Mouse (Mus musculus) lung, postnatal 0 days (tissue): ENCODE results near the gene Lgsn. TPM values are rescaled to one million over a fixed set of nuclear protein-coding genes. Genes with fewer than 3 reads are reported as not detected.

Source experiments
- ATAC-seq: fragments of 200-750 bp; cut with Nextera tagmentation; 2 replicates; pipeline ENCODE4 v1.8.0; 2017; ENCODE audit warnings: moderate library complexity
- DNase-seq: peaks from one replicate; pipeline ENCODE4 v3.0.0-alpha.2; 2016; ENCODE audit warnings: low spot score
- H3K27ac ChIP-seq: fragments of 300-500 bp; sonication (generic); 2 replicates; pipeline ENCODE4 v1.5.1; 2014; ENCODE audit warnings: antibody characterized with exemption, mild to moderate bottlenecking, low read length, mixed read lengths
- H3K27me3 ChIP-seq: fragments of 300-500 bp; sonication (generic); replicated peaks from 2 replicates; pipeline ENCODE4 v1.6.1; 2014; ENCODE audit warnings: low read length, mixed read lengths; ENCODE audit not compliant: insufficient read depth
- H3K36me3 ChIP-seq: fragments of 300-500 bp; sonication (generic); 2 replicates; pipeline ENCODE4 v1.6.1; 2014; ENCODE audit warnings: low read length, mixed read lengths; ENCODE audit not compliant: insufficient read depth
- H3K4me1 ChIP-seq: fragments of 300-500 bp; sonication (generic); 2 replicates; pipeline ENCODE4 v1.6.1; 2014; ENCODE audit warnings: antibody characterized with exemption, low read depth, low read length, mixed read lengths; ENCODE audit not compliant: insufficient read depth
- H3K4me2 ChIP-seq: fragments of 300-500 bp; sonication (generic); replicated peaks from 2 replicates; pipeline ENCODE4 v1.6.1; 2014; ENCODE audit warnings: low read depth, mild to moderate bottlenecking, low read length, moderate library complexity, mixed read lengths
- H3K4me3 ChIP-seq: fragments of 300-500 bp; sonication (generic); 2 replicates; pipeline ENCODE4 v1.5.1; 2014; ENCODE audit warnings: low read depth, low read length
- H3K9ac ChIP-seq: fragments of 300-500 bp; sonication (generic); replicated peaks from 2 replicates; pipeline ENCODE4 v1.6.1; 2014; ENCODE audit warnings: low read depth, mild to moderate bottlenecking
- H3K9me3 ChIP-seq: fragments of 300-500 bp; sonication (generic); 2 replicates; pipeline ENCODE4 v1.6.1; 2016; ENCODE audit warnings: low read length, mixed read lengths
- CTCF ChIP-seq: IDR thresholded peaks from 2 replicates; pipeline ENCODE4 v1.5.1; 2016; ENCODE audit warnings: antibody characterized with exemption, mild to moderate bottlenecking
- EP300 ChIP-seq: IDR thresholded peaks from 2 replicates; pipeline ENCODE4 v1.6.1; 2016; ENCODE audit warnings: antibody characterized with exemption, mild to moderate bottlenecking, control low read depth
- WGBS: fragments of 180-500 bp; shearing (Covaris S2); extraction: QIAGEN DNeasy Blood & Tissue Kit; methylation state at CpG from one replicate; pipeline ENCODE4 v1.1.7; 2014; 5-methylcytosine and 5-hydroxymethylcytosine counted together
- polyA plus RNA-seq: library from polyadenylated mRNA; unstranded; fragments of >200 nt; fragmentation: Nextera tagmentation; extraction: Ambion mirVana; gene quantifications from 2 replicates; pipeline ENCODE4 v1.2.1, GENCODE M21; 2015

Gene Lgsn
- polyA plus RNA-seq, 1 experiment from 2014 or later = not detected

GRCm38 (mm10) chr1:31152799-31153426 is 23.3 kb upstream of the Lgsn start:
- no peak overlapping the region for H3K4me3 ChIP-seq
- 0 out of 2 replicates have a peak, but pooled peaks have one; percentile 31 for ATAC-seq
- WGBS = 41% methylated on average over 2 of the region's 2 CpGs
- no peaks in the 10 kb centered on the region for H3K27me3 ChIP-seq
- TF ChIP-seq EP300 (no peak), CTCF (peak; percentile 63)
- DNase-seq = peak; percentile 69
- no peak overlapping the region for H3K9ac ChIP-seq
- no peak overlapping the region for H3K27ac ChIP-seq
- no peak overlapping the region for H3K4me2 ChIP-seq
- no peaks in the 10 kb centered on the region for H3K4me1 ChIP-seq
- H3K36me3 ChIP-seq = no peaks in the 10 kb centered on the region
- no peaks in the 10 kb centered on the region for H3K9me3 ChIP-seq

DNA sequence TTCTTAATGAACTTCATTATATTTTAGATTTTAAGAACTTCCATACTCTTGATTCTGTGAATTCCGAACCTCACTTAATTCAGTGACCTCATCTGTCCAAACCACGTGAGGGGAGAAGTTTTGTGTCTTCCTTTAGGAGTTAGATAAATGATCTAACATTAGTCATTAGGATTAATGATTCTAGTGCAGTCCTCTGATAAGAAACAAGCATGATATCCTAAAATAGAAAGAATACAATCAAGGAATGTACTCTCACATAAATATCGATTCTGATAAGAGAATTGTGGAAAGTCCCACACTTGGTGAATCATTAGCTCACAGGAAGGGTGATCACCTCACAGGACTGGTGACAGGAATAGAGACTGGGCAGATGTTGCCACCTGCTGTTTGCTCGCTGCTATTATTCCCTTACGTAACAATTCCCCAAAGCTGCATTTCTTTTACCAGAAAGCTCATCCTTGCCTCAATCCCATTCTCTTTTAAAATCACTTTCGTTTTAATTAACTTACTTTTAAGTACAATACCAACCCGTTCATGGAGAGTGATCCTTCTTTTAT is 22.3 kb upstream of the Lgsn start:
- Histone ChIP-seq H3K27me3 (no peaks in the 10 kb centered on the region), H3K4me1 (no peaks in the 10 kb centered on the region), H3K27ac (no peak overlapping the region), H3K4me2 (no peak overlapping the region), H3K4me3 (no peak overlapping the region), H3K36me3 (no peaks in the 10 kb centered on the region), H3K9ac (no peak overlapping the region), H3K9me3 (no peaks in the 10 kb centered on the region)
- 5% methylated on average over 7 of the region's 7 CpGs for WGBS
- DNase-seq = peak; percentile 92
- TF ChIP-seq CTCF (peak; percentile 92), EP300 (0 out of 2 replicates have a peak, but pooled peaks have one; percentile 40)
- peak; percentile 52 for ATAC-seq

GRCm38 (mm10) chr1:31156185-31156584 is 20.0 kb upstream of the Lgsn start:
- no peak overlapping the region for H3K27ac ChIP-seq
- no peaks in the 10 kb centered on the region for H3K9me3 ChIP-seq
- no peaks in the 10 kb centered on the region for H3K36me3 ChIP-seq
- ATAC-seq (peak; percentile 40), DNase-seq (no peak)
- no peak overlapping the region for H3K9ac ChIP-seq
- no peak overlapping the region for H3K4me2 ChIP-seq
- no peaks in the 10 kb centered on the region for H3K27me3 ChIP-seq
- WGBS = 22% methylated on average over 2 of the region's 2 CpGs
- H3K4me1 ChIP-seq = no peaks in the 10 kb centered on the region
- TF ChIP-seq CTCF (no peak), EP300 (no peak)
- H3K4me3 ChIP-seq = no peak overlapping the region

DNA sequence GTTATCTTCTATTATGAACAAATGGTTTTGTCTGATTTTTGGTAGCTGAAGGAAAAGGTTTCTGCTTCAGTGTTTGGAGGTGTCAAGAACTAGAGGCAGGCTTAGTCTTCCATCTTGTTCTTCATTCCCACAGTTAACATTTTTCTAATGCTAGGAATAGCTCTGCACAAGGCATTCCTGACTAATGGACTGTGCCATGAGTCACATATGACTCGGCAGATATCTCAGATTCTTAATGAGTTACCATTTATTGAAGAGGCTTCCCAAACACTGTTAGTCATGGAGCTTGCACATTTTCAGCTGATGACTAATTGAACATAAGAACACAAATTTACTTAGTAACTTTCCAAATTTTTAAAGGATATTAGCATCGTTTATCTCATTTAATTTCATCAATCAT is 19.3 kb upstream of the Lgsn start:
- no peak overlapping the region for H3K4me2 ChIP-seq
- H3K9ac ChIP-seq = no peak overlapping the region
- ATAC-seq = peak; percentile 30; the same call in 1 of the 2 replicates
- H3K4me1 ChIP-seq = no peaks in the 10 kb centered on the region
- H3K27ac ChIP-seq = no peak overlapping the region
- no peak for DNase-seq
- TF ChIP-seq CTCF (no peak), EP300 (peak; percentile 78)
- no peaks in the 10 kb centered on the region for H3K27me3 ChIP-seq
- no peaks in the 10 kb centered on the region for H3K9me3 ChIP-seq
- WGBS = 54% methylated on average over 2 of the region's 2 CpGs
- no peaks in the 10 kb centered on the region for H3K36me3 ChIP-seq
- H3K4me3 ChIP-seq = no peak overlapping the region

- Histone ChIP-seq H3K4me3 (no peak overlapping the region), H3K4me2 (no peak overlapping the region), H3K4me1 (no peaks in the 10 kb centered on the region), H3K27ac (no peak overlapping the region), H3K9ac (no peak overlapping the region), H3K27me3 (no peaks in the 10 kb centered on the region), H3K36me3 (no peaks in the 10 kb centered on the region), H3K9me3 (no peaks in the 10 kb centered on the region)
- ATAC-seq (no peak), DNase-seq (no peak)
- no peak for TF ChIP-seq CTCF
- TF ChIP-seq EP300 = no peak
- WGBS = 39% methylated on average over 18 of the region's 18 CpGs
Observed at GRCm38 (mm10) chr1:31164527-31165189, 11.5 kb upstream of the Lgsn start.

DNA sequence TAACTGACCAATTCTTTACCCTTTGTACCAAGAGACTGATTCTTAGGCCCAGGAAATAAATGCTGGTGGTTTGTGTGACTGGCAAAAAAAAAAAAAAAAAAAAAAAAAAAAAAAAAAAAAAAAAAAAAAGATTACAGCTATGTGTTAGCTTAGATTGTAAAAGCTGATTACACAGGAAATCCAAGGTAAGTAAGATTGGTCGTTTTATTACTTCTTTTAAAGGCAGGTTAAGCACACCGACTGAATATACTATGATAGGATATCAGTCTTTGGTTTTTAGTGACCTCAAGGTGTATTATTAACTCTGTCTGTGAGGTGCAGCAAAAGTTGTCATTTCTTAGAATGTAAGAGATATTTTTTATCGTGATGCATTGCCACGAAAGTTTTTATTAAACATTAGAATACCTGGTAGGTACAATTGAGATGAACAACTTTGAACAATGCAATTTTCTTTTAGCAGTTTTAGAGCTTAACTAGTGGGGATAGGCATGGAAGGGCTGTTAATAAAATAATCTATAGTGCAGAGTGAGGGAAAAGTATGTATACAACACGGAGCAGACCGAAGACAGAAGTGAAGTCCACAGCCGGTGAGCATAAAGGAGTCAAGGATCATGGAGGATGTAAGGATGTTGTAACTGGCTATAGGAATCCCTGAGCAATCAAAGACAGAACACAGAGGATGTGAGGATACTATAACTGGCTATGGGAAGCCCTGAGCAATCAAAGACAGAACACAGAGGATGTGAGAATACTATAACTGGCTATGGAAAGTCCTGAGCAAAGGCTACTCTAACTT is 10.7 kb upstream of the Lgsn start:
- DNase-seq = no peak
- TF ChIP-seq CTCF (no peak), EP300 (no peak)
- H3K36me3 ChIP-seq = no peaks in the 10 kb centered on the region
- H3K4me1 ChIP-seq = no peaks in the 10 kb centered on the region
- no peaks in the 10 kb centered on the region for H3K9me3 ChIP-seq
- 77% methylated on average over 7 of the region's 7 CpGs for WGBS
- no peak overlapping the region for H3K9ac ChIP-seq
- H3K4me2 ChIP-seq = no peak overlapping the region
- no peaks in the 10 kb centered on the region for H3K27me3 ChIP-seq
- no peak overlapping the region for H3K4me3 ChIP-seq
- no peak for ATAC-seq
- no peak overlapping the region for H3K27ac ChIP-seq
